Mouse (Mus musculus) adrenal gland, adult 2 months (tissue): ENCODE measurements around the gene Ptprf. TPM values are rescaled to one million over a fixed set of nuclear protein-coding genes. Genes with fewer than 3 reads are reported as not detected.
A peak's percentile ranks its signal among the peaks of the same experiment; 100 is the strongest.

Experiments
- DNase-seq: peaks from one replicate; pipeline ENCODE4 v3.0.0; 2021
- microRNA-seq, 2 experiments: library from miRNA; unstranded; fragments of <30 nt; microRNA quantifications; one replicate each; pipeline ENCODE4 v1.2.0; 2021
- polyA plus RNA-seq: library from polyadenylated mRNA; depleted of rRNA; stranded (reverse); fragments of >200 nt; gene quantifications from 2 replicates; pipeline ENCODE4 v1.2.3, GENCODE M21; 2012; rRNA removed
- total RNA-seq, 2 experiments: library from RNA; stranded (reverse); gene quantifications; 2 replicates each; pipeline ENCODE4 v1.2.3; 2021

Ptprf gene
- total and polyA plus RNA-seq, 3 experiments: 34.9 to 87.8 (median 43.2) TPM

DNA sequence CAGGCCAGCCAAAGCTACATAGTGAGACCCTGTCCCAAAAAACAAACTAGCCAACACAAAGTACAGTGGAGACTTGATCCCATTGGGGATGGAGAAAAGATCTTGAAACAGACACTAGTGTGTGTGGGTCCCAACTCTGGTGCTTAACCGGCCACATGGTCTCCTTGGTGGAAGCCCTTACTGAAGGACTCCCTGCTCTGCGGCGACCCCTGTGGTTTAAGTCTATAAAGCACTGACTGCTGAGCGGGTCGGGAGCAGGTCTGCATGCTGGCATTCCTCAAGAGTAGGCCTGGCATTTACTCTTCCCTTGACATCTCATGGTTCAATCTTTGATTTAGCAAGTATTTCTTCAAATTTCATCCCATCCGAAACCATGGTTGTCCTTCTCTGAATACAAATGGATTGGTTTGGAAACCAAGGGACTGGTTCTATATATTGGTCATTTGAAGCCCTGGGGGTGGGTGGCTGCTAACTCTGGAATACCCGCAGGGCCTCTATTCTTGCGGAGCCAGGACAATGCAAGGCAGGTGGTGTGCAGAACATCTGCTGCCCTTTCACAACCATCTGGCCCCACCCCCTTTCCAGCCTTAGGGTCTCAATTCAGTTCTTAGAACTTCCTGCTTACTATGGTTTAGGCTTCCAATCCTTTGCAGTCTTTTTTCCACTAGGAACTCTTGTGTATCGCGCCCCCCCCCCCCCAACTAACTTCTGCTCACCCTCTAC lies 84.1 kb downstream of the Ptprf start:
- no peak for DNase-seq

DNA sequence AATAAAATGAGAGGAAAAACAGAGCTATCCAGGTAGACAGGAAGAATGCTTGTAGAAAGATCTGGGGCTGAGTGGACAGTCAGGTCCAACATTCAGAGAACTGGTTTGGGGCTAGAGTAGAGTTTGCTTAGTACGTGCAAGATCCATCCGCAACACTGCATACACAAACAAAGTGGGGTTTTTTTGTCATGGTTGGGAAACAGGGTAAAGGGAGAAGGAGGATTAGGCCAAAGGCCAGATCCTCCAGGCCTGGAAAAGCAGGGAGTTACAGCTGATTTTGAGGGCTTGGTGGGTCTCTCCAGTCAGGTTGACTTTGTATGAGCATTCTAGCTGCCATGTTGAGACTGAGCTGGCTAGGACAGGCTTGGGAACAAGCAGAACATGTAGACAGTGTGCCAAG lies 85.3 kb downstream of the Ptprf start:
- DNase-seq: no peak

- no peak for DNase-seq
These were observed 92.1 kb downstream of the Ptprf start for GRCm38 (mm10) chr4:118199093-118199492.

- no peak for DNase-seq
These were observed 92.6 kb downstream of the Ptprf start for GRCm38 (mm10) chr4:118198606-118199005.

- DNase-seq: no peak
These were observed 95.0 kb downstream of the Ptprf start for GRCm38 (mm10) chr4:118196185-118196584.

- DNase-seq: no peak
These were observed 110.7 kb downstream of the Ptprf start for GRCm38 (mm10) chr4:118180301-118181080.

DNA sequence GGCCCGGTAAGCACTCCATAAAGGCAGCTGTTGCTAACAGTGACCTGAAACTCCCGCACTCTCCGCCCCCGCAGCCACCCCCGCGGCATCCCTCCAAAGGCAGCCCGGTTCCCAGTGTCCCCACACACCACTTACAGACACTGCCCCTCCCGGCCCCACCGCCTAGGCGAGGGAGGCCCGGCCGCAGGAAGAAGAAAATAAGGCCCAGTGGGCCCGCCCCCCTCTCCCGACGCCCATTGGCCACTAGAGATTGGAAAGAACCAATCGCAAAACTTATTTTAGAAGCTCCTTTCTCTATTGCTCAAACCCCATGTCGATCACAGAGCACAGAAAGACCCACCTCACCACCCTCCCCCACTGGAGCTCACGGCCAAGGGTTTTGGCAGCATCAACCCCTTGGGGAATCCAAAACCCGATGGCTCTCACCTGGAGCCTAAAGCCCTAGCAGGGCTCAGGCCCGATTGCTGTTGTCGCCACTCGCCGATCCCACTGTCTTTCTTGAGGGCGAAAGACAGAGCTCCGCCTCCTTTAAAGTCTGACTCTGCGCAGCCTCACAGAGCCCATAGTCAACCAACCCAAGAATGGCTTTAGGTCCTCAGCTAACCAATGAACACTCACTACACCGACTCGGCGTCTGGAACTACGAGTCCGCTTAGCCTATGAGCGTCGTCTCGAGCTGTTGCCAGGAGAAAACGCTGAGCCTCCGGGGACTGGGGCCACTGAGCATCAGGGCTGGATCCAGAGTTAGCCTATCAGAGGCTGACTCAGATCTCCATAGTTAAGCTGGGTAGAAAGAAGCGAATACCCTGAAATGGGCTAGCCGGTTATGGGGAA lies 111.5 kb downstream of the Ptprf start, which contains the start of gene Kdm4a:
Gene Kdm4a (minus strand): TSS at position 577 of the 834 bp plus-strand sequence.
- peak; percentile 96 for DNase-seq

DNA sequence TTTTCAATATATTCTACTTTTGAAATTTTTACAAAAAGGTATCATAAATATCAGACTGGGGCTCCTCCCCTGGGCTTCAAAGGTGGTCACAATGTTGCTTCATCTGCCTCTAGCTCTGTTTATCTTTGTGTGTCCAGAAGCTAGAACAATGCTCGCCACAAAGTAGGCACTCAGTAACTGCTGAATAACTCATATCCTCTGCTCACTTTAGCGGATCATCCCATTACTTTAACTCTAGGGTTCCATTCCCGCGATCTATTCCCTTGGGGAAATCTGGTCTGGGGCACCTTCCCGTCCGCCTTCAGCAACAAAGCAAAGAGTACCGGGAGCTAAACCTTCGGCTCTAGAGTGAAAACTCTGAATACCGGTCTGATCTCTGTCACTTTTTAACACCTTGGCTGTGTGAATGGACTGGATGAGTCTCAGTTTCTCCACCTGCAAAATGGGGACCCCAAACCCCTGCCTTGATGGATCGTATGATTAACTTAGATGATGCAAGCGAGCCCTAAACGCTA lies 112.2 kb downstream of the Ptprf start:
- no peak for DNase-seq

- no peak for DNase-seq
These were observed 118.7 kb downstream of the Ptprf start for GRCm38 (mm10) chr4:118172461-118172860.

DNA sequence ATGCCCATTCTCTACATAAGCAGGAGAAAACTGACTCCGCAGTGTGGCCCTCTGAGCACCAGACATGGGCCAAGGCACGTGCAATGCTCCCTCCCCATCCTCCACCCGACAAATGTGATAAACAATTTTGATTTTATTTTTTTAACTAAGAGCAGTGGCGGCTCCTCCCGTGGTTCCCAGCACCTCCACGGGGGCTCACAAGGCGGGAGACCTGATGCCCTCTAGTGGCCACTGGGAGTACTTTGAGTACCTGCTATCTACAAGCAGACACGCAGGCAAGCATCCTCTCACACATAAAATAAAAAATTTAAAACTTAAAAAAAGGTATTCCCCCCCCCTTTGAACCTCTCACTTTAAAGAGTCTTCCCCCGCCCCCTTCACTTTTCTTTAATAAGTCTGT lies 120.2 kb downstream of the Ptprf start:
- DNase-seq: no peak

DNA sequence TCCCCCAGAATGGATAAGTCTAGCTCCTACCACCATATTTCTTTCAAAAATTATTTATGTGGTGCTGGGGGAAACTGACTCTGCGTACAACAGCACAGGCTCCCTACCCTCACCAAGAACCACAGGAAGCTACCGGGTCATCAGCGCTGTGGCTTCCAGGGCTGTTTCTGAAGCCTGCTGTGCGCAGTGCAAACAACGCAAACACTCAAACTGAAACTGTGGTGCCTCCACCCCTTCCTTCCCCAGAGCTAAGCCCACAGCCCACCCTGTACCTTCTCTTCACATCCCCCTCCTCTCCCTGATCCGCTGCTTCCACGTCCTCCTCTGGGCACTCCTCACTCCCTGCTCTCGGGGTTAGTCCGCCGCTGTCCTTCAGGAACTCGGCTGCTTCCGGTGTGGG lies 129.1 kb downstream of the Ptprf start:
- no peak for DNase-seq

Small RNA genes within 50 kb of the gene (microRNA-seq; reads per million reads assigned to microRNA genes)
- gene Mir7226: 0 to 0.83 reads per million in 2 experiments

Other genes starting within 250 kb of the Ptprf start
- gene St3gal3, start 156.5 kb downstream of the Ptprf start, total RNA-seq: 10 to 100 TPM; 36.7 to 45.8 TPM
- 44.3 and 56.7 TPM in 2 replicates for gene St3gal3, start 156.5 kb downstream of the Ptprf start, polyA plus RNA-seq
- 10 to 100 TPM; 37.5 to 40.1 TPM for gene Kdm4a, start 111.4 kb downstream of the Ptprf start, total RNA-seq
- gene Kdm4a, start 111.4 kb downstream of the Ptprf start, polyA plus RNA-seq: 25.1 and 29.6 TPM in 2 replicates
- gene Szt2, start 117.9 kb upstream of the Ptprf start, total RNA-seq: 10 to 100 TPM; 17.1 to 18.0 TPM
- 36.6 and 39.7 TPM in 2 replicates for gene Szt2, start 117.9 kb upstream of the Ptprf start, polyA plus RNA-seq
- 10 to 100 TPM; 55.6 to 68.1 TPM for gene Med8, start 117.9 kb upstream of the Ptprf start, total RNA-seq
- 10.6 and 12.1 TPM in 2 replicates for gene Med8, start 117.9 kb upstream of the Ptprf start, polyA plus RNA-seq
- gene Elovl1, start 136.7 kb upstream of the Ptprf start, total RNA-seq: 100 to 1,000 TPM in 1 of 2 experiments, 10 to 100 TPM in 1; 81.0 to 123 TPM
- 158 and 228 TPM in 2 replicates for gene Elovl1, start 136.7 kb upstream of the Ptprf start, polyA plus RNA-seq
- gene Cdc20, start 145.9 kb upstream of the Ptprf start, total RNA-seq: 1 to 10 TPM; 3.6 to 4.5 TPM
- 6.9 and 8.1 TPM in 2 replicates for gene Cdc20, start 145.9 kb upstream of the Ptprf start, polyA plus RNA-seq
- under 1 TPM in 1 of 2 experiments, not detected in 1; 0.17 TPM for gene Mpl, start 166.1 kb upstream of the Ptprf start, total RNA-seq
- 0.04 TPM in 1 of 2 replicates, not detected in the other for gene Mpl, start 166.1 kb upstream of the Ptprf start, polyA plus RNA-seq
- gene Tie1, start 198.7 kb upstream of the Ptprf start, total RNA-seq: 10 to 100 TPM; 30.3 to 52.5 TPM
- gene Tie1, start 198.7 kb upstream of the Ptprf start, polyA plus RNA-seq: 78.4 and 96.9 TPM in 2 replicates
- not detected for gene 2610528J11Rik, start 235.6 kb upstream of the Ptprf start, total RNA-seq
- not detected in 2 replicates for gene 2610528J11Rik, start 235.6 kb upstream of the Ptprf start, polyA plus RNA-seq